Mouse (Mus musculus) cerebellum, postnatal 36 days (tissue): ENCODE results near the gene Pkig.
A peak's percentile ranks its signal among the peaks of the same experiment; 100 is the strongest.
"Not testable (repeated sequence)": the region's sequence is repeated elsewhere in the genome, so short reads cannot be mapped to it uniquely, and the experiment has no call there.

Source experiments
- DNase-seq, 2 experiments: peaks; one replicate each; pipeline ENCODE4 v3.0.0; 2021 to 2022; ENCODE audit warnings: mixed read lengths in 2 of 2

Gene Pkig

GRCm38 (mm10) chr2:163644047-163644446 is 14.1 kb upstream of the Pkig start:
- DNase-seq, result no peak

- DNase-seq, result peak; percentile 98 to 99
Observed at GRCm38 (mm10) chr2:163644575-163645385, 13.4 kb upstream of the Pkig start, which contains the start of gene Serinc3. Gene Serinc3 (minus strand): TSS chr2:163645131.

GRCm38 (mm10) chr2:163645700-163646460 is 12.3 kb upstream of the Pkig start:
- no peak for DNase-seq

DNA sequence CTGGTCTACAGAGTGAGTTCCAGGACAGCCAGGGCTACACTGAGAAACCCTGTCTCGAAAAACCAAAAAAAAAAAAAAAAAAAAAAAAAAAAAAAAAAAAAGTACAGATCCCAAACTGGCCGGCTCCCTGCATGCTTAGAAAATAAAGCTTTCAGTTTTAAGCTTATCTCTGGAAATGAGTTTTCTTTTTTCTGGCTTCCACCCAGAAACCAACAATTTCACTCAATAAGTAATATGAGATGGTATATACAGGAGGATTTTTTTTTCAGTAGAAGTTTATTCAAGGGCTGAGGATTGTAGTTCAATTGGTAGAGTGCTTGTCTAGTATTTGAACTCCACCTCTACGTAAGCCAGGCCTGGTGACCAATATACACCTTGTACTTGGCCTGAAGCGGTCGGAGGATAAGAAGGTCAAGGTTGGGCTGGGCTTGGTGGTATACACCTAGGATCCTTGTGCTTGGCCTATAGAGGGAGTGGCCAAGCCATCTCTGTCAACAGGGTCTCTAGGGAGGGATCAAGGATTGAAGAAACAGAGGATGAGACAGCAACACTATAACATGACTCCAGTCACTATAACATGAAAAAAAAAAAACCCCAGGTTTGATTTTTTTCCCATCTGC is 11.6 kb upstream of the Pkig start:
- DNase-seq, result no peak

DNA sequence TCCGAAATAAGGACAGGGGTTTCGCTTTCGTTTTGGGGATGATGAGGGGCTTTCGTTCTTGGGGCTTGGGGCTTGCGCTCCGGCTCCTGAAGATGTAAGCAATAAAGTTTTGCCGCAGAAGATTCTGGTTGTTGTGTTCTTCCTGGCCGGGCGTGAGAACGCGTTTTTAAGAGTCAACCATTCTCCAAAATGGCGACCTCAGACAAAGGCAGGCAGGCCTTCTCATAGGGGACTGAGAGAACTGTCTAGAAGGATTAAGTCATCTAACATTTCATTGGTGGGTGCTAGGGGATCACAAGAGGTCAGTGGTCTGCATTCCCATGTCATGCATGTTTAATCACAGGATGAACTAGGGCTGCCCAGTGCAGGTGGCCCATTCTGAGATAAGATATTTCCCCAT is 2.5 kb upstream of the Pkig start:
- not testable (repeated sequence) for DNase-seq

- DNase-seq, result no peak
Observed at GRCm38 (mm10) chr2:163657486-163657885, 700 bp upstream of the Pkig start.

DNA sequence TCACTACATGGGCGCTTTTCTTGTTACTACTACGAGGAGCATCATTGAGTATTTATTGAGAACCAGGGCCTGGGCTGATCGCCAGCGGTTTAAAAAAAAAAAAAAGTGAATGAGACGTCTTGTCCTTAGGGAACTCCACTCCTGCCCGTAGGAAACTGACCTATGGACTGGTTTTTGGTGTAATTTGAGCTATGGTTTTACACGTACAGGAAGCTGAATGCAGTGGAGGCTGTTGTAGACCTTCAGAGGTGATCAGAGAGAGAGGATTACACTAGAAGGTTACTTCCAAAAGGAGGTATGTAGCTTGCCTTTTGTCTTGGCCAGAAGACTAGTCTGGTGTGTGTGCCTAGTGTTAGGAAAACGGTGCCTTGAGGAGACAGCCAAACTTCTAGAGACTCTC is 755 bp downstream of the Pkig start:
- DNase-seq, result peak in 1 of 2 experiments; percentile 43

DNA sequence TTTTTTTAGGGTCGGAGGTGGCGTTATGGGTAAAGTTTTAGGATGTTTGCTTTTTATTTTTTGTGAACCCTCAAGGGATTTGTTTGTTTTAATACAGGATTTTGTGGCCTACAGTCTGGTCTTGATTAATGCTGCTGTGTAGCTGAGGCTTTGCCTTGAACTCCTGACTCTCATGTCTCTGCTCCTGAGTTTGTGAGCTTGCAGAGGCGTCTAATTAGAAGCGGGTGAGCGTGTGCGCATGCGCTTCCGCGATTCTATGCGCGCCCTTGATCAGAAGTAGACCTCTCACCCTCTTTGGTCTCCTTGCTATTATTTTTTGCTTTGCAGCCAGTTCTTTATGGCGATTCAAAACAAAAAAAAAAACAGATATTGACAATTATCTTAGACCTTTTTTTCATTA is 1.2 kb downstream of the Pkig start:
- no peak for DNase-seq

GRCm38 (mm10) chr2:163660103-163660701 is 2.0 kb downstream of the Pkig start:
- no peak for DNase-seq

- DNase-seq, result no peak
Observed at GRCm38 (mm10) chr2:163661371-163661850, 3.2 kb downstream of the Pkig start.

GRCm38 (mm10) chr2:163662076-163662475 is 3.9 kb downstream of the Pkig start:
- no peak for DNase-seq

- no peak for DNase-seq
Observed at GRCm38 (mm10) chr2:163662698-163663221, 4.6 kb downstream of the Pkig start.

DNA sequence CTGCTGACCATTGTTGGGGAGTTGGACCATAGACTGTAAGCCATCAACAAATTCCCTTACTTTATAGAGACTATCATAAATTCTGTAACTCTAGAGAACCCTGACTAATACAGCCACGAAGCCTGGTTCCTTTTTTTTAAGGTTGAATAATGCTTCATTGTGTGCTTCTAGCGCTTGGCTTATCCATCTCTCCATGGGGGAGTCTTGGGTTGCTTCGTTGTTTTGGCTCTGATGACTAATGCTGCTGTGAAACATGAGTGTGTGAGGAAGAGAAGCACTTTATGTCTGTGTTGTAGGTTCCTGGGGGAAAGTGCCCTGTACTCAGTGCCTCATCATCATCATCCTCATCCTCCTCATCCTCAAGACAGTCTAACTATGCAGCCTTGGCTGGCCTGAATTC is 5.7 kb downstream of the Pkig start:
- DNase-seq, result no peak

GRCm38 (mm10) chr2:163667045-163667444 is 8.9 kb downstream of the Pkig start:
- DNase-seq, result no peak

DNA sequence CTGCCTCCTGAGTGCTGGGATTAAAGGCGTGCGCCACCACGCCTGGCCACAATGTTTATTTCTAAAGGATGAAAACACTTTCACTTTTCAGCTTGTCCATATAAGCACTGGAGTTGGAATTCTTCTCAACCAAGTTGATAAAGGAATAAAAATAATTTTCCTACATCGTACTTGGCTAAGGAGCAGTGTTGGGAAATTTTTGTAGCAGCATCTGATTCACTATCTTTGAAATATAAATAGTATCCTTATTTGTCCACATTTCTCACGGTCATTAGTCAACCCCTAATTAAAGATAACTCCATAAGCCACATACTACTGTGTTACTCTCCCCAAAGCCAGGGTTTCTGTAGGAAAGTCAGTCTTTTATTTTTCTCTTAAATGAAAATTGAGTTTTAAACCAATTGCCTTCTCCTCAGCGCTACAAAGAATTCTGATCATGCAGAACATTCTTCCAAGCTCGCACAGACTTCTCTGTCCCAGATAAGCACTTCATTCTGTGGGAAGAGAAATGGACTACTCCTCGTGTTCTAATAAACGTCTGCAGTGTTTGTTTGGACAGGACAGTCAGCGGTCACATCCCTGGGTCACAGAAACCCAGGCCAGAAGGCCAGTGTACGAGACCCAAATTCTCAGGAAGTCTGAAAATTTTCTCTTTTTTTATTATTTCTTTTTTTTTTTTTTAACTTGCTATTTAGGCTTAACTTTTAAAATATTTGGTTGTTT is 12.8 kb downstream of the Pkig start:
- no peak for DNase-seq

DNA sequence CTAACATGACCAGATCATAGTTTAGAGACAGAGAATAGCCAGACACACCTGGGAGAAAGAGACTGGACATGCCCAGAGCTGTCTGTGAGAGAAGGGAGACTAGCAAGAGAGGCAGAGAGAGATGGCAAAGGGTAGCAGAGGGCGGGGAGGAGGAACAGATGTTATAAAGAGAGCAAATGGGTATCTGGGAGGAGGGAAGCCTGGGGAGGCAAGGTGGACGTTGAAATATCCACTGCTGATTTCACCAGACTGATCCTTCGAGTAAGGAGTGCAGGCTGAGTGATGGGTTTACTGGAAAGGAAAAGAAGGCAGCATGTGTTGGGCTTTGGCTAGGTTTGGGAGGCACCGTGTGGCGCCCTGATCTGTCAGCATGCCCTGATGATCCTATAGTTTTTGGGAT is 16.2 kb downstream of the Pkig start:
- no peak for DNase-seq

GRCm38 (mm10) chr2:163675144-163675619 is 17.0 kb downstream of the Pkig start:
- DNase-seq, result peak; percentile 62 to 63

- peak in 1 of 2 experiments; percentile 42 for DNase-seq
Observed at GRCm38 (mm10) chr2:163675662-163676061, 17.5 kb downstream of the Pkig start.

GRCm38 (mm10) chr2:163676321-163676720 is 18.1 kb downstream of the Pkig start:
- DNase-seq, result no peak

- no peak for DNase-seq
Observed at GRCm38 (mm10) chr2:163676745-163677144, 18.6 kb downstream of the Pkig start.

- no peak for DNase-seq
Observed at GRCm38 (mm10) chr2:163682344-163682743, 24.2 kb downstream of the Pkig start.

DNA sequence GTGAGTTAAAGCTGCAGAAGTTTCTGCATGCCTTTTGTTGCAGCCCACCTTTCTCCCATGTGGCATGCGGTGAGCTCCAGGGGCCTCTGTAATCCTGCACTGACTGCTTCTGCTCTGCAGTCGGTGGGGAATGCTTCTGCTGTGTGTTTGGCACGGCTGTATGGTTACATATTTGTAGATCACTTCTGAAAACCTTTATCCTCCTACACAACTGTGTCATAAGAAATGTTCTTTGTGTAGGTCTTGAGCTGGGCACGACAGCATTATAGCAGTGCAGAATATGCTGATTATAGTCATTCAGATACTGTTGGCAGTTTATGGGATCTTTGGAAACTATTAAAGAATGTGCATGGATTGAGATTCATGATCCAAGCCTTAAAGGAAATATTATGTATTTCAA is 27.1 kb downstream of the Pkig start:
- DNase-seq, result no peak
